Mouse (Mus musculus): ENCODE measurements at regions not wholly inside any gene's neighbourhood (a gene's known extent, or its start where the extent isn't known, plus 50 kb on each side); places are given as distances from the start of the nearest gene placed in this dataset.

DNA sequence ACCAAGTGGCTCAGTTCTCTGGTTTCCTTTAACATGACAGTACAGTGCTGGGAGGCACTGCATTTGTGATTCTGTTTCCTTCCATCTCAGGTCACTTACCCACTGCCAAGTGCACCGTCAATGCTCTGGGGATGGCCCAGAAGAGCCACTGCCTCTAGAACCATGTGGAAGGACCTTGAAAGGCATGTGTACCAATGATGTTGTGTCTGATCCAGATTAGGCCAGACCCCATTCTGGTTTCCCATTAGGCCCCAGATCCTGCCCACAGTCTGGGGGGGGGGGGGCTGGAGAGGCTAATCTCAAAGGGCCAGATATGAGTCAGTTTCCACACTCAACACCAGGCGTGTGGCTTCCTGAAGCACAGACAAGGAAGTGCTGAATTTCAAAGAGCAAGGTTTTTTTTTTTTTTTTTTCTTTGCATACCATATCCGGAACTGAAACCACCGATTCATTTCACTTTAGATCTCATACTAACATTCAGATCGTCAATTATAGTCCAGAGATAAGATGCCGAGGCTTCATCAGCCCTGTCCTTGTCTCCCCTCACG, 162.6 kb upstream of the Bcl6 start:
- peak; percentile 81 for DNase-seq (ENCODE audit: low read depth, low spot score)

DNA sequence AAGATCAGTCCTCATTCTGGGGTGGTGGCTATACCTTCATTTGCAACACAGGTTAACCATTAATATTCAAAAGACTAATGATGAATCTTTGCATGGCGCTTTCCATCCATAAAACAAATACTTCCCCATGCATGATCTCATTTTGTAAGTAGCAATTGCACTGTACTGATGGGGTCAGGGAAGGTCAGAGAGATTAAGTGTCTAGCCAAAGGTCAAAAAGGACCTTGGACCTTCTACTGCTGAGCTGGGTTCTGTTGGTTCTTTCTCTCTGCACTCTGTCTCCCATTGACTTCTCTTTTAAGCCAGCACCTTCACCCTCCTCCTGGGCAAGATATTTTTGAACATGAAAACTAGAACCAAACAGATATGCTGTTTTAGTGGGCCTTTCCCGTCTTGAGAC, 161.9 kb upstream of the Bcl6 start:
- DNase-seq (ENCODE audit: low read depth, low spot score), result no peak

DNA sequence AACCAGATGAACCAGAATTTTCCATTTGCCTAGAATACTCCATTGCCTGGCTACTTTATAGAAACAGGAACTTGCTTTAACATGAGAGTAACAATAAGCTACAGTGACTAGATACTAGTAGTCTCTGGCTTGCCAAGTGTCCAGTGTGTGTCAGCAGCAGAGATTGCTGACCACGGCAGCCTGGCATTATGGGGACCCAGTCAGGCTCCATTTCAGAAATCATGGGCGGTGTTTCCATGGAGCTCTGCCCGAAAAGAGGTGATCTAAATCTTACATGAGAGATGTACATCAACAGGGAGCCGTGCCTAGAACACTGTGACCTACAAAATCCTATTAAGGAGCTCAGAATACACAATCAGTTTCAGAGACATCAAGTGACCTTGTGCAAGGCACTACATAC, 160.8 kb upstream of the Bcl6 start:
- no peak for DNase-seq (ENCODE audit: low read depth, low spot score)

DNA sequence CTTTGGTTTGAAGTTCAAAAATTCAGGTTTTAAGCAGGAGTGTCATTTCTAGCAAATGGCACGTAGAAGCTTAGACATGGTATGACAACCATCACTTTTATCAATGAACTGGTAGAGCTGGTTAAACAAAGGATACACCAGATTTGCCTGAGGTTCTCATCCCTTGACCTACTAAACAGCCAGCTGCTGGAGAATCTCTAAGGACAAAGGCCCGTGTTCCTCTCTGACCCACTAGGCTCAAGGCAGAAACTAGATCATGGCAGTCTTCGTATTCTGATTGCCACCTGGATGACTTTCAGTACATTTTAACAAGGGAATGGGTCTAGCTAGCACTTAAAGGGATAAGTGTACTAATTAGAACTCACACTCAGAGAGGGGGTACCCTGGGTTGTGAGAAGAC, 155.2 kb upstream of the Bcl6 start:
- DNase-seq (ENCODE audit: low read depth, low spot score), result no peak

DNA sequence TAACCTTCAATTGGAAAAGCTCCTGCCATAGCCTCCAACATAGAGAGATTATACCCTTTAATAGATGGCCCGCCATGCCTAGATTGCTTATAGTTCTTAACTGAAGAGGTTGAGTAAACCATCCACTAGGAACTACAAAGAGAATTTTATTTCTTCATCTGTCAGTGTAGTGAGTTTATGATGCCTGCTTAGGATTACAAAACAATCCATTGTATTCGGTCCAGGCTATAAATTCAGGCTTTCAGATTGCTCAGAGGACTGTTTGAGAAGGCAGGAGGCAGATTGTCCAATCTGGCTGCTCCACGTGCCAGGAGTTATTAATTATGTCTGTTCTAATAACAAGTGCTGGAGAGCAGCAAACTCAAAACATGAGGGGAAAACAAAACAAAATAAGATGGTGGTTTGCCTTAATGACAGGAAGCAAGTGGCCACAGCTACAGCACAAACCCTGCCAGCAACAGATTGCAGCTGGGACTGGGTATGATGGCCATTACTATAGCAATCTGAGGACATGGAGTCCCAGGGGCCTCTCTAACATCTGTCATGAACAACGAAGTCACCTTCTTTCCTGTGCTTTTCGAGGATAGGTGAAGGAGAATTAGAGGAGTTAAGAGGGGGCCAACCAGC, 154.4 kb upstream of the Bcl6 start:
- no peak for DNase-seq (ENCODE audit: low read depth, low spot score)

DNA sequence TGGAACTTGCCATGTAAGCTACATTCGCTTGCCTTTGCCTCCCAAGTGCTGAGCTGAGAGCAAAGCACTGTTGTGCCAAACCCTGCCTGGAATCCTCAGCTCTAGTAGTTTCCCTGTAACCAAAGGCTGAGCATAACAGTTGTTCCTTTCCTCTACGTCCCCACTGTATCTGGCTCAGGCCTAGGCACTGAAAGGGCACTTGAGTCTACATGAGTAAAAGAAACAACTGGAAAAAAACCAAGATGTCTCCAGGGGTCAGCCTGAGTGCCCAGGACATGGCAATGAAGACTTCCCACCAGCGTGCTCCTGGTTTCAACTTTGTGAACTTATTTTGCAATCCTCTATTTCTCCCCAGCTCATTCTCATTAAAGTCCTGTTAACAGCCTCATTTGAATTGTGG, 150.5 kb upstream of the Bcl6 start:
- no peak for DNase-seq (ENCODE audit: low read depth, low spot score)

DNA sequence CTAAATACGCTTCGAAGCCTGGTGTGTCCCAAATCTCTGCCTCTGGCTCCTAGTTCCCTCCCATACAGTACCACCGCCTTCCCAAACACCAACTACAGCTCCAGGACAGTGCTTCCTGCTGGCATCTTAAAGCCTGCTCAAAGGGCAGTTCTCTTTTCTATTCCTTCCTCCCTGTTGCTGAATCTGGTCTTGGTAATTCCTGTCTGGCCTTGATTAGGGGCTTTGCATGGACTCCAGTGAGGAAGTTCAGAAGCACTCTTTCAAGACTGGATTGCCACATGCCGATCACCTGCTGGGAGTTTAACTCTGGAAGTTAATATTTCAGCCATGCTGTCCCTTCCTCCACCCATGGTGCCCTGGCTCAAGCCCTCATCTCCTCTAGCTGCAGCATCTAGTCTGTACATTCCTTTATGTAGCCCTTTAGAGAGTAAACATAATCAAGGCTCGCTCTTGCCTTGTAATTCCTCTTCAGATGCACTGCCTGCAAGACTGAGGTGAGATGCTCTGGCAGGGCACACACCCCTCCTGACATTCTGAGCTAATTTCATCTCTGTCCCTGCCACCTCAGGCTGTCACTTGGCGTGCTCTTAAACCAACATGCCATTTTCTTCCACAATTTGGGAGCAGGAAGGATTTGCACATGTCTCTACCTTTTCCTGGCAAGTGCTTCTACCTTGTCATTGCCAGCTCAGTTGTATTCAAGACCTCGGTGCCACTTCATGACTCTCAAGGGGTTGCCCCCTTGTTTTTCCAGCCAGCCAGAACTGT, 148.8 kb upstream of the Bcl6 start:
- DNase-seq (ENCODE audit: low read depth, low spot score), result no peak

DNA sequence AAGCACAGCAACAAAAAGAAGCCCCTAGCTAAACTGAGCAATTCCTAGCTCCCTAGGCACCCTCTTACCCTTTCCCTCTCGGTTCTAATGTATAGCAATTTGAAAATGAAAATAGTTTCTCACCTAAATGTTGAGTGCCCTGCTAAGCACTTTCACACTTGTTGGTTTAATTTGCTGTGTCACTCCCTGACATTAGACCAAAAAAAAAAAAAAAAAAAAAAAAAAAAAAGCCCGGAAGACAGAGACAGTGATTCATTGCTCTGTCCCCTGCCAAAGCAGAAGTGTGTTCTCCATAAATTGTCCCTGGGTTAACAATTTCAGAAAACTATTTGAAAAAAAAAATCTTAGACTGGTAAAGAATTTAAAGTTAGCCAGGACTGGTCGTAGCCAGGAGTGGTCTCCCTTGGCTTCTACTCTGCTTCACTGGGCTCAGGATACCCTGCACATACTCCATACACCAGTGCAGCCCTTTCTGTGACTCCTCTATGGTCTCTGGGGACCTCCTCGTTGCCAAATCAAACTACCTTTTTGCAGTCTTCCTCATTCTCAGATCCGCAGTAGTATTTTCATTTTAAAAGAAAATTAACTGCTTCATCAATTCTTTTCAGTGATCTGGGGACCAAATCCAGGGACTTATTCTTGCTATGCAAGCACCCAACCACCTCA, 148.0 kb upstream of the Bcl6 start:
- DNase-seq (ENCODE audit: low read depth, low spot score), result no peak

DNA sequence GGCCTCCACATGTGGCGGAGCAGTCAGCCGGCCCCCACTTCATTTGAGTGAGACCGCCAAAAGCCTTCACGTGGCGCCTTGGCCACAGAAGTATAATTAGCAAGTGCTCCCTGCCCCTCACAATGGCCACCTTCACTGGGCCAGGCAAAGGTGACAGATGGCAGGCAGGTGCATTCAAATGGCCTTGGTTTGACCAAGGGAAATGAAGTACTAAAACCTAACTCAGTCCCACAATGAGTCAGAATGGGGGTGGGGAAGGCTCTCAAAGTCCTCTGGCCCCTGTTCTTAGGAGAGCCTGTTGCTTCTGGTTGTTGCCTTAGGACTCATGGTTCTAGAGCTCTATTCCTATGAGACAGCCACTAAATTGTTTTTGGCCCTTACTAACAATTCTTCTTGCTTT, 147.2 kb upstream of the Bcl6 start:
- DNase-seq (ENCODE audit: low read depth, low spot score), result no peak

DNA sequence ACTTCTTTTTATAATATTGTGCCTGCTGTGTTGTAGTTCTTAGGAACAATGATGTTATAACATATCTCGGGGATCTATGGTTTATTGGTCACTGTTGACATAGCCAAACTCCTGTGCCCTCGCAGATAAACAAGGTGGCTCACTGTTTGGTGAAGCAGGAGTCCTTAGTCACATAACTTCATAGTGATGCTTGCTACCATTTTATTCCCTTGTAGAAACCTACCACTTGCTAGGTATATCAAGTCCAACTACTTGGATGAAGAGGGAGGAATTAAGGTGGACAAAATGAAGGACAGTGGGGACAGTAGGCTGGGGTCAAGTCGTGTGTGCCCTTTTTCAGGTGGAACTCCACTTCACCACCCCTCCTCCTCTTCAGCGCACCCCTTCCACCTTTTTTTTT, 146.7 kb upstream of the Bcl6 start:
- DNase-seq (ENCODE audit: low read depth, low spot score), result no peak

DNA sequence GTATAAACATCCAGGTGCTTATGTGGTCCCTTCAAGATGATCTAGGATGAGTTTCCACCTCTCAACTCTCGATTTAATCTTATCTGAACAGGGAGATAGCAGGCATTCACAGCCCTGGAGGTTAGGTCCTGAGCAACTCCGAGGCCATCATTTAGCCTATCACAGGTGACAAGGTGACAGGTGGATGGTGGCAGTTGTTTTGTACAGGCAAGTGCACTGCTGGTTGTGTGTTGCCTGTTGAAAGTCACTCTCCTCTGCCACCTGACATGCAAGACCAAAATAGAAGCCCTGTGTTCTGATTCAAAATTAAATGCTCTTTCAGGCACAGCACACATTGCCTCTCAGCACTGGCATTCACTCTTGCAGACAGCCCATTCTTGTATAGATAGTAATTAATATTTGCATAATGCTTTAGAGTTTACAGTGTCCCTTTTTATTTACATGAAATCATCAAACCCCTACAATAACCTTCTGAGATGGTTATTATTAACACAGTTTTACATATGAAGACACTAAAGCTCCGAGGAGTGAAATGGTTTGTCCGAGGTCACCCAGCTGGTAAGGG, 145.9 kb upstream of the Bcl6 start:
- no peak for DNase-seq (ENCODE audit: low read depth, low spot score)

DNA sequence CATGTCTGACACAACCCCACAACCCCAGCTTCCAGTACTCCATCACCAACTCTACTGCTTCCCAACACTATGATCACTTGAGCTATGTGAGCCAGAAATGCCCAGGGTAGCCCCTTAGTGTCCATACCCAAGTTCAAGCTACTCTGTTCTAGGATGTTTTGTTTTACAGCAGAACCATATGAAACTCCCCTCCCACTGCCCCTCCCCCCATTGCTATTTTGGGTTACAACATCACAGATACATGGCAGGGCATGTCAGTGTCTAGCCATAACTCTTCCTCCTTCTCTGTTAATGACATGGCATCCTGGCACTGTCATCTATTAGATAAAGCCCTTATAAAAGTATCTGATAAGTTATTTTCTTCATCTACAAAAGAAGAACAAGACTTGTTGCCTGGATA, 142.0 kb upstream of the Bcl6 start:
- no peak for DNase-seq (ENCODE audit: low read depth, low spot score)

DNA sequence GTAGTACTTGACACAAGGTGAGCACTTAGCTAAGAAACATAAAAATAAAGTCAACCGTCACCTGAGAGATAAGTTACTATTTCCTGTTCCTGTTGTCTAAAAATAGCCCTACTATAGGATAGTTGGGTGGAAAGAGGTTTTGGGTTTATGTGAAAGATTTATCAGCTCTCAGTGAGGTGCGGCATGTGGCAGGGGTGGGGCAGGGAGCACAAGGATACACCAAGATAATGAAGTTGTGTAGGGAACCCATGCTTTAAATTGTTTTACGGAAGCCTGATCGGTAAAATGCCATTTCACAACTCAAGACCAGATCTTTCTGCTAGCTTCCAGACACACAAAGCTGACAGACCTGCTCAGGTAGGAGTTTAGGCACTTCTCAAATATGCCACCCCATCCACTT, 141.0 kb upstream of the Bcl6 start:
- DNase-seq (ENCODE audit: low read depth, low spot score), result no peak

DNA sequence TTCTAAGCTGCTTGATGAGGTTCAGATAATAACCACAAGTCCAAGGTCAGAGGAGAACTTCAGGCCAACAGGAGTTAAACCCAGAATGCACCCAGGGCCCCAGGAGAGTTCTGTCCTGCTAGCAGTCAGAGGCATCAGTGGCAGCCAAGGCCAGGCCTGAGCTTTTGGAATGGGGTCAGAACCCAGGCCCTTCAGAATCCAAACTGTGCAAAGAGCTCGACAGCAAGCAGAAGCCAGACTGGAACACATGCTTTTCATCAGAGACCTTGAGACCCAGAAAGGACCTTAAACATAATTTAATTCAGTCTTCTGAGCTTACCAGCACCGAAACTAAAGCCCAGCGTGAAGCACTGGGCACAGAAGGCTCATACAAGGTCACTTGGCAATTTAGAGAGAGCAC, 139.9 kb upstream of the Bcl6 start:
- no peak for DNase-seq (ENCODE audit: low read depth, low spot score)

DNA sequence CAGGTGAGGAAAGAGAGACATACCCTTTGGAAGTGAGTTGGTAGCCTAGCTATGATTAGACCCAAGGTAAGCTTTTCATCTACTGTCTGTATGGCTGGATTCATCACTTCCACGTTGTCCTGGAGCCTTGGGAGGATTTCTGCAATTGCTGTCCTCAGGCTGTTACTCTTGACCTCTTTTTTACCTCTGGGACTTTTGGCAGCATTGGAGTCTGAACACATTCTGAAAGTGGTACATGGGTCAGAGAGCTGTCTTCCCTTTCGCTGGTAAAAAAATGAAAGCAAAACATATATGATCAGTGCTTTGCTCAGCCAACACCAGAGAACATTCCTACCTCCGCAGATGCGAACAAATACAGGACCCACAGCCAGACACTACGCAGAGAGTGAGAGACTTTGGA, 136.1 kb upstream of the Bcl6 start:
- DNase-seq (ENCODE audit: low read depth, low spot score), result no peak

DNA sequence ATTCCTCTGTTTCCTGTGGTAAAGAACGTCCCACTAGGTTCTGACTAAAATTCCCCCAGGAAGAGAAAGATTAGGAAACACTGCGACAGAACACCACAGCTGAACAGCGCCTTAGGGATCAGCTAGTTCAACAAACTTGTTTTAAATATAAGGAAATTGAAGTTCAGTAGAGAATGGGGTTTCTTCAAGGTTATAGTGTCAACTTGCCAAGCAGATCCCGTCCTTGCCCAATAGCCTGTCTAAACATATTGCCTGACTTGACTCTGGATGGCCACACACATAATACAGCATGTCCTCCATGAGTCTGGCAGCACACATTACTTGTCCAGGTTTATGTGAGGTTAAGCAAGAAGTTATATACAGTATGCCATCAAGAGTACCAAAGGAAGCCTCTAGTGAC, 135.4 kb upstream of the Bcl6 start:
- no peak for DNase-seq (ENCODE audit: low read depth, low spot score)

DNA sequence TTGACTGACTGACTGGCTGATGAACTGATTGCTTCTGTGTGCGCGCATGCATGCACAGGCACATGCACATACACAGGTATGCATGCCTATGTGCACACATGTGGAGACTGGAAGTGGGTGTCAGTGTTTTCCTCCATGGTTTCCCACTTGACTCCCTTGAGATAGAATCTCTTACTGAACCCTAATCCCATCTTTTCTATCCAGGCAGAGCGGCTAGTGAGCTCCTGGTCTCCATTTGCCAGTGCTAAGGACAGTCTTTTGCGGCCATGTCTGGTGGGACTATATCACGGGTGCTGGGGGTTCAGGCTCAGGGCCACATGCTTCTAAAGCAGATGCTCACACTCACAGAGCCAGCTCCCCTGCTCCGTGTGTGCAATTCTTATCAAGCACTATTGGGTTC, 133.0 kb upstream of the Bcl6 start:
- DNase-seq (ENCODE audit: low read depth, low spot score), result no peak

DNA sequence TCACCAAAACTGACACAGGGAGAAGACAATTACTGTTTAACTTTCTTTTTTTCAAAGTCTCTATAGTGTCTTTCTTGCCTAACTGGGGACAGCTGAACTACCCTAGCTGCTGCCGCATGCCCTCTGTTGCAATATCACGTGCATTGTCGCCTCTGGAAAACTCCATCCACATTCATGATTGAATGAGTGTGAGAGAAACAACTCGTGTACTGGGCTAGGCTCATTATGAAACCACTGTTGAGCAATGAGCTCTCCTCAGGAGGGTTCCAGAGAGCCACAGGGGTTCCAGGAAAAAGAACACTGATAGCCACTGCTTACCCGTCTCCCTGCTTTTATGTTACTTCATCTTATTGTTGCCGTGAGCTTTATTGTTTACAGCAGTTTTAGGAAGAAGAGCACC, 132.2 kb upstream of the Bcl6 start:
- DNase-seq (ENCODE audit: low read depth, low spot score), result no peak

DNA sequence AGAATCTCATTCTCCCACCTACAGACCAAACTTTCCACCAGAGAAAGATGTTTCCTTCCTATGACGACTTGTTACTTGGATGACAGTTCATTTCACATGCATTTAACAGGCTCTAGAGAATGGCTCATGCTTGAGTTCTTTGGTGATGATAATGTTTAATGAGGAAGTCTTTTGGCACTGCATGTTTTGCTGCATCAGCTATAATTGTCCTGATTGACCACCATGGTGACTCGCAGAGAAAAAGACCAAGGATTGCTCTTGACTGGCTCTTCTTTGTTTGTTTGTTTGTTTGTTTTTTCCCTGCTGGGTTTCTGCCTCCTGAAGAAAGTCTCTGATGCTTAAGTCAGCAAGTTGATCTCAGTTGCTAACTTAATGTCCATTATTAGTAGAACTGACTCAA, 129.8 kb upstream of the Bcl6 start:
- DNase-seq (ENCODE audit: low read depth, low spot score), result no peak

DNA sequence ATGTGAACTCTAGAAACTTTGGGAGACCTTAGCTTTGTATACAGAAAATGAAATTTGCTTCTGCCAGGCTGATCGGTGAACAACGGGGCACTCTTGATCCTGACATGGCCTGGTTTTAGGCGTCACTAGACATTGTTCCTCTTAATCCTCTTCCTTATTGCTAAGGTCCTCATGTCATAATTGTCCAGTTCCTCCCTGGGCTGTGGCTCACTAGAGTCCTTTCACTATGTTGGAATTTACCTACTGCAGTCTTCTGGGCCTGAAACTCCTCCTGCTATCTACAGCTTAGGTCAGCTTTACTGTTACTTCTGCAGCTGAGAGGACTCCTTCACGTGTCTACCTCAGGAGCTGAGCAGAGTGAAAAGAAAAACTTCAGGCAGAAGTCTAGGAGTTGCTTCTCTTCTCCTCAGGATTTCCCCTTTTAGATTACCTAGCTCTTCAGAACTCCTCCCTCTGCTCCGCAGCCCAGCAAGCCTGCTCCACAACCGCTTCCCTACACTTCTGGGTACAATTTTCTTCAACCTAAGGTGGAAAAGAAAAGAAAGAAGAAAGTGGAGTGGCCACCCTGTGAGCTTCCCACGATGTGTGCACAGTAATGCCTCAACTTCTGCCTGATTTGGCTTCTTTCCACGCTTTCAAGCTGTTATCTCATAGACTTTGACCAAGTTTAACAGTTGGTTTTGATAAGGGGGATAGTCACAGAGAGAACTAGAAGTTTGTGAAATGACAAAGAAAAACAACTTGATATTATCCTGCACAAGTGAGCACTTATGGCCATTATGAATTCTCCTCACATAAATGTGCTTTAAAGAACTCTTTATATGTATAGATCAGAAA, 114.4 kb upstream of the Bcl6 start:
- DNase-seq (ENCODE audit: low read depth, low spot score), result no peak

DNA sequence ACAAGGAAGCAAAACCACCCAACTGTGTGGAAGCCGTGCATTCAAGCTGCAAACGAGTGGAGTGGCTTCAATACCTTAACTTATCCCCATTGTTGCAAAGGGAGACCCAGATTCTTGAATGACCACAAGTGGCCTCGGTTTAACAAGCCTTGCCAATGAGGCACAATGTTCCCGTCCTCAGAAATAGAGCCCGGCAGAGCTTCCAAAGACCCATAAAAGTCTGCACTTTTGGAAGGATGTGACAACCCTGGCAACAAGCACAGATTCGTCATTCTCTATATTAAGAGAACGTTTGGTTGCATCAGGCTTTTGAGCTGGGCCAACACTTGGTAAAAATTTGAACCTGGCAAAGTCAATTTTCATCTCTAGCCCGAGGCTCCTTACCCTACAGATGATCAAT, 108.9 kb upstream of the Bcl6 start:
- no peak for DNase-seq (ENCODE audit: low read depth, low spot score)

DNA sequence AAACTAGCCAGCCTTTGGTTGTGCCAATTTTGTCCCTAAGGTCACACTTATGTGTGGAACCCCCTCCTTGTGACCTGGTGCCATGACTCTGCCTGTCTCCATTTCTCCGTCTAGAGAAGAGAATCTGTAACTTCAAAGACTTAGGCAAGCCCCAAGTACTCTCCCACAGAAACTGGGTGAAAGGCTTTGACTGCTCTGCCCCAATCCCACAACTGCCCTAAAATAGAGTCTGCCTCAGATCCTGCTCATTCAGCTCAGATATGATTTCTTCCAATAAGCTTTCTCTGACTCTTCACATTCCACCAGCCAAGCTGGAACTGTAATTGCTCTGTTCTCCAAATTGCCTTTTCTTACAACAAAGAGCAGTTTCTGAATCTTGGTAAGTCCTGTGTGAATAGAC, 107.4 kb upstream of the Bcl6 start:
- DNase-seq (ENCODE audit: low read depth, low spot score), result no peak

All from CD4-positive, CD25-positive, alpha-beta regulatory T cell, adult 2 months (primary cell).